Mouse (Mus musculus): ENCODE results near the gene Fam192a.

The Fam192a gene

DNA sequence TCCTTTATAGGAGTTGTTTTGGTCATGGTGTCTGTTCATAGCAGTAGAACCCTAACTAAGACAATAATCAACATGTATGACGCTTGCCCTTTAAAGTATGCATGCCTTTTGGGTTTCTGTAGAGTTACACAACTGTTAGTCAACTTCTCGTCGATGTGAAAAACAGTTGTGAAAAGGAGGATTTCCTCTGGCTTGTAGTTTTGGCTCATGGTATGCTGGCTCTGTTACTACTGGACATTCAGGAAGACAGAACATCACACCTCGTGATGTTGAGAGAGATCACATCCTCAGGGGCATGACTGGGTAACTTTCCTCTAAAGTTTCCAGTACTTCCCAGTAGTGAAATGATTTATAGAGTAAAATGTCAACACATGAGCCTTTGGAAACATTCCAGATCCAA lies 71.2 kb downstream of the Fam192a start:
- DNase-seq, result no peak

DNA sequence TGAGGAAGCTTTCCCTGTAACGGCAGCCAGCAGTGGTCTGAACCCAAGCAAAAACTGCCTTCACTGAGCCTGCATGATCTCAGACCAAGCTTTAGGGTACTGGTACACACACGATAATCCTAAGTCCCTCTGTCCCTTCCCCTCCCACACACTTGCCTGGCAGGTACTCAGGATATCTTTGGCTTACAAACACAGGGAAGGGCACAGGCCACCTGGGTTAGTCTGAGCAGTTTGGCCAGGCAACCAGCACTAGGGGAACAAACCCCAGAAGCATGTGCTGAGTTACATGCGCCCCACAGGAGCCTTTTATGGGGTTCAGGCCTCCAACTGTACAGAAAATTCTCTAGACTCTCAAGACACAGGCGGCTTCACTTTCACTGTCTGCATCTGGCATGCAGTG lies 71.9 kb downstream of the Fam192a start:
- no peak for DNase-seq

DNA sequence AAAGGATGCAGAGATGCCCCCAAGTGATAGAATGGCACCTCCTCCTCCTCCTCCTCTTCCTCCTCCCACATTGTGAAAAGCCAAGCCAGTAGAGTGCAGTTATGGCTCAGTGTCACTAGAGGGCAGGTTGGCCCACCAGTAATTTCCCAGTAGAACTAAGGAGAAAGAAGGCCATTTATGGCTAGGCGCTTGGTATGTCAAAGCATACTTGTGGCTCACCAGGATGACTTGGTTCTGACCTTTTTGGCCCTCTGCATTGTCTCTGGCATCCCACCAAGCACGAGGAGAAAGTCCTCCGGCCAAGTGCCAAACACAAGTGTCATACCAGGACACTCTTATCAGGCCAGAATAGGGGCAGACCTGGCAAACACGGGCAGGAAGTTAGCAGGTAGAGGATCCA lies 73.6 kb downstream of the Fam192a start:
- DNase-seq, result peak; percentile 54

DNA sequence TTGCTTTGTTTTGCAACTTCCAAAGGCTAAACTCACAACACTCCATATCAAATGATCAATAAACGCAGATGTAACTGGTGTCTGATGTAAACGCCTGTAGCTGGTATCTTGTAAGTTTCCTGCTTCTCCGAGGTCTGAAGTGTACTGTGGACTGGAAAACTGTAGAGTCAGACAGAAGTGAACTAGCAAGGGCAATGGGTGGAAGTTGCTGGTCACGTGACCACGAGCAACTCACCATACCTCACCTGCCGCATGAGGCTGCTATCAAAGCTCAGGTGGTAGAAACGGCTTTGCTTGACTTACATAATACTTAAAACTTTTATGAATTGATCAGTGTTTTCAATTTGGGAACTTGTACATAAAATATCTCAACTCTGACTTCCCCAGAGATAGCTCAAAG lies 74.6 kb downstream of the Fam192a start:
- no peak for DNase-seq

DNA sequence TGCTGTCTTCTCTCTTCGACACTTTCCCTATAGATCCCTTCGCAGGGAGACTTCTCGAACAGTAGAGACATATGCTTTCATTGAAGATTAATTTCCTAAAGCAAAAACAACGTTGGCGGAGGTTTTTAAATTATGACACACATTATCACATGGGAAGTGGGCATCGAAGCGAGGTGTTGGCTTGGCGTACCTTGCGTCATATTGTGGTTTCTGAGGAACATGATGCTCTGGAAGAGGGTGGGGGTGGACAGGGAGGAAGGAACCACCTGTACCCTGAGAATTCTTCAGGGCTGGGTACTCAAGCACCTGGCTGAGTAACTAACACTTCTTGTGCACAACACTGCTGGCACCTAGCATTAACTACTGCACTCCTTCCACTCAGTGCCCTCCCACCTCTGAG lies 77.2 kb downstream of the Fam192a start:
- DNase-seq, result no peak

Data from right cerebral cortex, postnatal 25 days (tissue).